Mouse (Mus musculus): ENCODE results near the gene Abca8a. TPM values are rescaled to one million over a fixed set of nuclear protein-coding genes. Genes with fewer than 3 reads are reported as not detected.

The Abca8a gene
- polyA plus RNA-seq, 1 experiment, result 0.32 TPM

- no peak overlapping the region for H3K27ac ChIP-seq (ENCODE audit: insufficient read depth, low read depth, low read length)
- H3K4me3 ChIP-seq (ENCODE audit: insufficient read depth, low read length), result no peak overlapping the region
- H3K4me1 ChIP-seq (ENCODE audit: control insufficient read depth, insufficient read depth, low read length), result no peaks in the 10 kb centered on the region
- no peak for TF ChIP-seq POLR2A (IDR thresholded peaks at IDR 0.05; ENCODE audit: borderline replicate concordance, low read depth, low read length)
- no peak for TF ChIP-seq CTCF (IDR thresholded peaks at IDR 0.05; ENCODE audit: low read depth, low read length)
Measured at GRCm38 (mm10) chr11:110072158-110072557, 23.6 kb downstream of the Abca8a start.

- Histone ChIP-seq H3K27ac (ENCODE audit: insufficient read depth, low read depth, low read length) (no peak overlapping the region), H3K4me3 (ENCODE audit: insufficient read depth, low read length) (no peak overlapping the region), H3K4me1 (ENCODE audit: control insufficient read depth, insufficient read depth, low read length) (no peaks in the 10 kb centered on the region)
- TF ChIP-seq CTCF (IDR thresholded peaks at IDR 0.05; ENCODE audit: low read depth, low read length) (no peak), POLR2A (IDR thresholded peaks at IDR 0.05; ENCODE audit: borderline replicate concordance, low read depth, low read length) (no peak)
Measured at GRCm38 (mm10) chr11:110061032-110061431, 34.7 kb downstream of the Abca8a start.

- TF ChIP-seq POLR2A (IDR thresholded peaks at IDR 0.05; ENCODE audit: borderline replicate concordance, low read depth, low read length) (no peak), CTCF (IDR thresholded peaks at IDR 0.05; ENCODE audit: low read depth, low read length) (no peak)
- no peak overlapping the region for H3K27ac ChIP-seq (ENCODE audit: insufficient read depth, low read depth, low read length)
- no peaks in the 10 kb centered on the region for H3K4me1 ChIP-seq (ENCODE audit: control insufficient read depth, insufficient read depth, low read length)
- H3K4me3 ChIP-seq (ENCODE audit: insufficient read depth, low read length), result no peak overlapping the region
Measured at GRCm38 (mm10) chr11:110060127-110060526, 35.7 kb downstream of the Abca8a start.

- no peak overlapping the region for H3K27ac ChIP-seq (ENCODE audit: insufficient read depth, low read depth, low read length)
- TF ChIP-seq POLR2A (IDR thresholded peaks at IDR 0.05; ENCODE audit: borderline replicate concordance, low read depth, low read length) (no peak), CTCF (IDR thresholded peaks at IDR 0.05; ENCODE audit: low read depth, low read length) (no peak)
- no peak overlapping the region for H3K4me3 ChIP-seq (ENCODE audit: insufficient read depth, low read length)
- H3K4me1 ChIP-seq (ENCODE audit: control insufficient read depth, insufficient read depth, low read length), result no peaks in the 10 kb centered on the region
Measured at GRCm38 (mm10) chr11:110053681-110054080, 42.1 kb downstream of the Abca8a start.

- TF ChIP-seq POLR2A (IDR thresholded peaks at IDR 0.05; ENCODE audit: borderline replicate concordance, low read depth, low read length), result no peak
- no peak for TF ChIP-seq CTCF (IDR thresholded peaks at IDR 0.05; ENCODE audit: low read depth, low read length)
- no peak overlapping the region for H3K4me3 ChIP-seq (ENCODE audit: insufficient read depth, low read length)
- H3K4me1 ChIP-seq (ENCODE audit: control insufficient read depth, insufficient read depth, low read length), result no peaks in the 10 kb centered on the region
- H3K27ac ChIP-seq (ENCODE audit: insufficient read depth, low read depth, low read length), result no peak overlapping the region
Measured at GRCm38 (mm10) chr11:110037795-110038194, 58.0 kb downstream of the Abca8a start.

GRCm38 (mm10) chr11:110028913-110029695, 66.7 kb downstream of the Abca8a start:
- Histone ChIP-seq H3K4me1 (ENCODE audit: control insufficient read depth, insufficient read depth, low read length) (peaks cover 8% of the 10 kb centered on the region; the same call in 1 of the 2 replicates), H3K27ac (ENCODE audit: insufficient read depth, low read depth, low read length) (no peak overlapping the region), H3K4me3 (ENCODE audit: insufficient read depth, low read length) (no peak overlapping the region)
- TF ChIP-seq POLR2A (IDR thresholded peaks at IDR 0.05; ENCODE audit: borderline replicate concordance, low read depth, low read length) (no peak), CTCF (IDR thresholded peaks at IDR 0.05; ENCODE audit: low read depth, low read length) (no peak)

GRCm38 (mm10) chr11:110010836-110011546, 84.8 kb downstream of the Abca8a start:
- Histone ChIP-seq H3K27ac (ENCODE audit: insufficient read depth, low read depth, low read length) (no peak overlapping the region), H3K4me3 (ENCODE audit: insufficient read depth, low read length) (no peak overlapping the region), H3K4me1 (ENCODE audit: control insufficient read depth, insufficient read depth, low read length) (no peaks in the 10 kb centered on the region)
- TF ChIP-seq POLR2A (IDR thresholded peaks at IDR 0.05; ENCODE audit: borderline replicate concordance, low read depth, low read length), result no peak
- TF ChIP-seq CTCF (IDR thresholded peaks at IDR 0.05; ENCODE audit: low read depth, low read length), result no peak

GRCm38 (mm10) chr11:109995624-109996023, 100.2 kb downstream of the Abca8a start, which contains the start of gene Abca8b:
Abca8b (minus strand) TSS chr11:109995845.
- H3K4me1 ChIP-seq (ENCODE audit: control insufficient read depth, insufficient read depth, low read length), result peaks cover 3% of the 10 kb centered on the region
- peak within 1 kb of the TSS; percentile 59 for H3K4me3 ChIP-seq (ENCODE audit: insufficient read depth, low read length)
- TF ChIP-seq POLR2A (IDR thresholded peaks at IDR 0.05; ENCODE audit: borderline replicate concordance, low read depth, low read length) (no peak), CTCF (IDR thresholded peaks at IDR 0.05; ENCODE audit: low read depth, low read length) (no peak)
- peak within 1 kb of the TSS; percentile 31; the same call in 1 of the 2 replicates for H3K27ac ChIP-seq (ENCODE audit: insufficient read depth, low read depth, low read length)

- TF ChIP-seq CTCF (IDR thresholded peaks at IDR 0.05; ENCODE audit: low read depth, low read length) (no peak), POLR2A (IDR thresholded peaks at IDR 0.05; ENCODE audit: borderline replicate concordance, low read depth, low read length) (no peak)
- Histone ChIP-seq H3K4me3 (ENCODE audit: insufficient read depth, low read length) (peak overlapping the region; percentile 1; the same call in 1 of the 2 replicates), H3K27ac (ENCODE audit: insufficient read depth, low read depth, low read length) (no peak overlapping the region), H3K4me1 (ENCODE audit: control insufficient read depth, insufficient read depth, low read length) (peaks cover 5% of the 10 kb centered on the region)
Measured at GRCm38 (mm10) chr11:109995013-109995412, 100.8 kb downstream of the Abca8a start.

- Histone ChIP-seq H3K4me1 (ENCODE audit: control insufficient read depth, insufficient read depth, low read length) (peaks cover 5% of the 10 kb centered on the region), H3K4me3 (ENCODE audit: insufficient read depth, low read length) (no peak overlapping the region), H3K27ac (ENCODE audit: insufficient read depth, low read depth, low read length) (no peak overlapping the region)
- TF ChIP-seq CTCF (IDR thresholded peaks at IDR 0.05; ENCODE audit: low read depth, low read length) (no peak), POLR2A (IDR thresholded peaks at IDR 0.05; ENCODE audit: borderline replicate concordance, low read depth, low read length) (no peak)
Measured at GRCm38 (mm10) chr11:109994014-109994413, 101.8 kb downstream of the Abca8a start.

All from bone marrow macrophage, adult 2 months (primary cell).